Mouse (Mus musculus): Measurements from ENCODE around the gene Isy1.

- TF ChIP-seq CTCF (IDR thresholded peaks at IDR 0.05): no peak
- no peak for TF ChIP-seq EP300 (IDR thresholded peaks at IDR 0.05)
Measured at GRCm38 (mm10) chr6:87841635-87842034, 3.0 kb upstream of the Isy1 start.
